Mouse (Mus musculus): ENCODE measurements at regions not wholly inside any gene's neighbourhood (a gene's known extent, or its start where the extent isn't known, plus 50 kb on each side); places are given as distances from the start of the nearest gene placed in this dataset.

DNA sequence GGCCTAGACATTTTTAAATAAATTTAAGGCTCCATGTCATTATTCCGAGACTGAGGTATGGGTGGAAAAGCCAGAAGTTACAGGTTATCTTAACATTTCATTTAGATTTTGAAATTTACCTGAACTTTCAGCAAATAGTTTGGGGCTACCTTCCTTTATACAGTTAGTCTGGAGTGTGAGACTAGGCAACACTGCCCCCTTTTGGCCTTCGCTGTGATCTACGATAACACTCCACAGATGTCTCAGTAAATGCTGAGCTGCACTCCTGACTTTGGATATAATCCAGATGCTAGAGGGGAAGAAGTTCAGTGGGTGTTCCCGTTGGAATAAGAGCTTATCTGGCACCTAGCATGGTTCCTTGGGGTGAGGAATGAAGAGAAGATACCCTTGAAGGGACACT, 224.6 kb downstream of the Nsun3 start:
- no peak overlapping the region for H3K4me2 ChIP-seq (ENCODE audit: low read length)
- no peak overlapping the region for H3K27ac ChIP-seq
- H3K9me3 ChIP-seq (replicated peaks; ENCODE audit: low read length) = no peaks in the 10 kb centered on the region
- H3K36me3 ChIP-seq (ENCODE audit: insufficient read depth, low read length) = no peaks in the 10 kb centered on the region
- peak; percentile 40 for DNase-seq (ENCODE audit: low spot score)
- 22% methylated on average over 4 of the region's 4 CpGs for WGBS
- H3K9ac ChIP-seq (ENCODE audit: low read depth, low read length) = no peak overlapping the region
- peak; percentile 64 for TF ChIP-seq CTCF (IDR thresholded peaks at IDR 0.05; ENCODE audit: low read depth)
- no peaks in the 10 kb centered on the region for H3K4me1 ChIP-seq (replicated peaks; ENCODE audit: insufficient read depth, low read length)
- ATAC-seq (replicated peaks; ENCODE audit: low FRiP score, low read depth) = no peak
- no peak overlapping the region for H3K4me3 ChIP-seq (replicated peaks; ENCODE audit: low read depth, low read length)
- no peaks in the 10 kb centered on the region for H3K27me3 ChIP-seq (ENCODE audit: insufficient read depth, low read length)

DNA sequence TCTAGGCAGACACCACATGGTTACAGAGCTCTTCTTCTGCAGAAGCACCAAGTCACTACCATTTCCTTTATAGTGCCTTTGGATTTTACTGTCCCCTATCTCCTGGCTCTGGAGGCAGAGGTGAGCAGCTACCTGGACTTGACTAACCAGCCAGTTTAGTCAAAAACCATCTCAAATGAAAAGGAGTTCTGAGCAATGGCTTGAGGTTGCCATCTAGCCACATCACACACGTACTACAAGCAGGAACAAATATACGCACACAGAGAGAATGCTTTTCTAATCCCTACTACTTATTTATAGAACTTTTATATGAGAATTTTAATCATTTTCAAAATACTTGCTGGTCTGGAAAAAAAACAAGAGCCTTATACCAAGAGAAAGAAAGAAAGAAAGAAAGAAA, 243.5 kb downstream of the Nsun3 start:
- H3K4me1 ChIP-seq (replicated peaks; ENCODE audit: insufficient read depth, low read length) = no peaks in the 10 kb centered on the region
- ATAC-seq (replicated peaks; ENCODE audit: low FRiP score, low read depth) = no peak
- H3K4me3 ChIP-seq (replicated peaks; ENCODE audit: low read depth, low read length) = no peak overlapping the region
- no peaks in the 10 kb centered on the region for H3K9me3 ChIP-seq (replicated peaks; ENCODE audit: low read length)
- WGBS = 87% methylated on average over 2 of the region's 2 CpGs
- H3K4me2 ChIP-seq (ENCODE audit: low read length) = no peak overlapping the region
- no peaks in the 10 kb centered on the region for H3K36me3 ChIP-seq (ENCODE audit: insufficient read depth, low read length)
- no peaks in the 10 kb centered on the region for H3K27me3 ChIP-seq (ENCODE audit: insufficient read depth, low read length)
- no peak overlapping the region for H3K27ac ChIP-seq
- no peak; the same call in 1 of the 2 replicates for TF ChIP-seq CTCF (IDR thresholded peaks at IDR 0.05; ENCODE audit: low read depth)
- no peak for DNase-seq (ENCODE audit: low spot score)
- H3K9ac ChIP-seq (ENCODE audit: low read depth, low read length) = no peak overlapping the region

DNA sequence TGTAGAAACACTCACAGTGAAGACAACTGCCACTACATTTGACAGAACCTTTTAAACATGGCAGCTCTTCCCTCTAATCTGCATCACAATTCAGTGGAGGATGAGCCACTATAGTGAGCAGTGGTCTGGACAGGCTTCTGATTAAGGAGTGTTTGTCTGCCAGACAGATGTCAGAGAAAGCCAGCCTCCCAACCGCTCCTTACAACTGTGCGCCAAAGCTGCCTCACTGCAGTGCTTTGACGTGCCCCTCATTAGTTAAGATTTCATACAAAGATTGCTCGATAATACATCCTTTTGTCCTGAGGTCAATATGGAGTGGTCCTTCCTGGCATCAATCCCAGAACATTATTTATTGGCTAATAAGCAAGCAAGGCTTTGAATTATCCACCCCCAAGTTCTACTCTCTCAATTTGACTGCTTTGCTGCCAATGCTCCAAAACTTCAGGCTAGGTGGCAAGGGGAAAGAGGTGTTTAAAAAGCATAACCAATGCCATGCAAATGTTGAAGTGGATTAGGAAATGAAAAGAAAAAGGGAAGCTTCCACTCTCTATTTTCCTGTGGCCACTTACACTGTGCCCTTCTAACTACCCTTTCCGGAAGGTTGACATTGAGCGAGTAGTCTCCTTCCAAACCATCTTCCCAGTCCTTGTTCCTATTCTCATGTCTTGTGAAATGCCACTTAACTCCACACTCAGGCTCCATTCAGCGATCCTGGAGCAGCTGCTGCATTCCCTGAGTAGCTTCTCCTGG, 248.7 kb downstream of the Nsun3 start:
- TF ChIP-seq CTCF (IDR thresholded peaks at IDR 0.05; ENCODE audit: low read depth) = no peak
- Histone ChIP-seq H3K9me3 (replicated peaks; ENCODE audit: low read length) (no peaks in the 10 kb centered on the region), H3K27me3 (ENCODE audit: insufficient read depth, low read length) (no peaks in the 10 kb centered on the region), H3K4me3 (replicated peaks; ENCODE audit: low read depth, low read length) (no peak overlapping the region), H3K36me3 (ENCODE audit: insufficient read depth, low read length) (no peaks in the 10 kb centered on the region), H3K4me1 (replicated peaks; ENCODE audit: insufficient read depth, low read length) (no peaks in the 10 kb centered on the region), H3K4me2 (ENCODE audit: low read length) (no peak overlapping the region), H3K9ac (ENCODE audit: low read depth, low read length) (no peak overlapping the region), H3K27ac (no peak overlapping the region)
- no peak for ATAC-seq (replicated peaks; ENCODE audit: low FRiP score, low read depth)
- DNase-seq (ENCODE audit: low spot score) = no peak
- 67% methylated on average over 7 of the region's 7 CpGs for WGBS

DNA sequence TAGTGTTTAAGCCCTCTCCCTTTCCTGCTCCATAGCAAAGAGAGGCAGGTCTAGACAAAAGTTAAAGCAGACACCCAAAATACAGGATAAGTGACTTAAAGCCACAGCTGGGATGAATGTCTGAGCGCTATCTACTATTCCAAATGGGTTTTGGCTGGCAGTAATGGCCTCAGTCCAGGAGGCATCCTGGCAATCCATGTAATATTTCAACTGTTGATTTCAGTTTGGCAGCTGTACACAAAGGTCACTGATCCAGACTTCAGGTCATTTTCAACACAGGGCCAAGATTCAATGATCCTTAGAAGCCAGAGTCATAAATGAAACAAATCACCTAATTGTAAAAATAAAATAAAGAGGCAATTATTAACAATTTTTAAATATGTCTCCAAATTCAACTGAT, 277.3 kb downstream of the Nsun3 start:
- DNase-seq (ENCODE audit: low spot score) (no peak), ATAC-seq (replicated peaks; ENCODE audit: low FRiP score, low read depth) (no peak)
- Histone ChIP-seq H3K27ac (no peak overlapping the region), H3K4me1 (replicated peaks; ENCODE audit: insufficient read depth, low read length) (no peaks in the 10 kb centered on the region), H3K27me3 (ENCODE audit: insufficient read depth, low read length) (no peaks in the 10 kb centered on the region), H3K4me3 (replicated peaks; ENCODE audit: low read depth, low read length) (no peak overlapping the region), H3K9me3 (replicated peaks; ENCODE audit: low read length) (no peaks in the 10 kb centered on the region), H3K36me3 (ENCODE audit: insufficient read depth, low read length) (no peaks in the 10 kb centered on the region), H3K4me2 (ENCODE audit: low read length) (no peak overlapping the region), H3K9ac (ENCODE audit: low read depth, low read length) (no peak overlapping the region)
- TF ChIP-seq CTCF (IDR thresholded peaks at IDR 0.05; ENCODE audit: low read depth) = no peak
- WGBS = 91% methylated on average over 1 of the region's 1 CpGs

DNA sequence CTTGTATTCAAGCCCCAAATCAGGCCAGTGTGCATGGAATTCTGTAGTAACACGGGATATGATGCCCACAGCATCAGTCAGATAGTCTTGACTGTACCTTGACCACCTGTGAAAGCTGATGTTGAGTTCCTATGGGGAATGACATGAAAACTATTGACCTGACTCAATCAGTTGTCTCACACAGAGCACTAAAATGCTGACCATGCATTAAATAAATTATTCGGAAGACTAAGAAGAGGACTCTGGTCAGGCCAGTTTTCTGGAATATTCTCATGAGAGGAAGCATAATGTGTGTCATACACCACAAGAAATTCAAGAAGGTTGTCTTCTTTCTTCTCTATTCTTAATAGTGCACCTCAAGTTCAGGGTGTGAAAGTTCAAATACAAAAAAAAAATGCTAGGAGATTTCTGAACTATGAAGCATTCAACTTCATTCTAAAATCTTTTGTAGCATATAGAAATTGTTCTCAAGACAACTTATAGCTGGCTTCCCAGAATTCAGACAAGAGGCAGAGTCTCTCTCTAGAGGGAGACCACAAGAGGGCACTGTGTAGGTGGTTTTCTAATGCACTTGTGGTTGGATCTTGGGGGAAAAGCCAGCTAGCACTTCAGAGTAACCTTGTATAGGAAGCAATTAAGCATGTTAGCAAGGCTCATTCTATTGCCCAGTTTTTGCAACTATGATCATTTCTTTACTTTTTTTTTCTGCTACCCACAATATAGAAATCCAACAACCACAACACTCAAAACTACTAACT, 279.7 kb downstream of the Nsun3 start:
- no peak overlapping the region for H3K9ac ChIP-seq (ENCODE audit: low read depth, low read length)
- H3K36me3 ChIP-seq (ENCODE audit: insufficient read depth, low read length) = no peaks in the 10 kb centered on the region
- H3K4me2 ChIP-seq (ENCODE audit: low read length) = no peak overlapping the region
- H3K27me3 ChIP-seq (ENCODE audit: insufficient read depth, low read length) = no peaks in the 10 kb centered on the region
- no peaks in the 10 kb centered on the region for H3K4me1 ChIP-seq (replicated peaks; ENCODE audit: insufficient read depth, low read length)
- 56% methylated on average over 2 of the region's 2 CpGs for WGBS
- H3K4me3 ChIP-seq (replicated peaks; ENCODE audit: low read depth, low read length) = no peak overlapping the region
- no peaks in the 10 kb centered on the region for H3K9me3 ChIP-seq (replicated peaks; ENCODE audit: low read length)
- no peak overlapping the region for H3K27ac ChIP-seq
- DNase-seq (ENCODE audit: low spot score) (peak; percentile 62), ATAC-seq (replicated peaks; ENCODE audit: low FRiP score, low read depth) (no peak)
- TF ChIP-seq CTCF (IDR thresholded peaks at IDR 0.05; ENCODE audit: low read depth) = peak; percentile 75

DNA sequence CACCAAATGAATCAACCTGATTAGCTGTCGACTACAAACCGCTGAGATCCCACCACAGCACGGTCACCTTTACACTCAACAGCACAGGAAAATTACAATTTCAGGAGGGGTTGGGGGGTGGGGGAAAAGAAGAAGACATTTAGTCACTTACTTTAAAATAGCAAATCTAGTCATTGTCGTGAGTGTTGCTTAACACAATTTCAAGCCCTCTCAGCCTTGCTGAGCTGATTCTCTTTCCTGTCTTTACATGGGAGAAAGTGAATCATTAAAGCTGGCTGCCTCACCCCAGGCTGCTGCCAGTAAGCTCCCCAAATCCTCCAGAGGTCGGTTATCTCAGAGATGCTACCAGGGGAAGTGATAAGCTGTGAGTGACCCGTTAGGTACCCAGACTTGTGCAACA, 285.7 kb downstream of the Nsun3 start:
- Histone ChIP-seq H3K4me3 (replicated peaks; ENCODE audit: low read depth, low read length) (no peak overlapping the region), H3K9me3 (replicated peaks; ENCODE audit: low read length) (no peaks in the 10 kb centered on the region), H3K36me3 (ENCODE audit: insufficient read depth, low read length) (no peaks in the 10 kb centered on the region), H3K27ac (no peak overlapping the region), H3K27me3 (ENCODE audit: insufficient read depth, low read length) (no peaks in the 10 kb centered on the region), H3K4me1 (replicated peaks; ENCODE audit: insufficient read depth, low read length) (no peaks in the 10 kb centered on the region), H3K9ac (ENCODE audit: low read depth, low read length) (no peak overlapping the region), H3K4me2 (ENCODE audit: low read length) (no peak overlapping the region)
- no peak for TF ChIP-seq CTCF (IDR thresholded peaks at IDR 0.05; ENCODE audit: low read depth)
- 50% methylated on average over 6 of the region's 6 CpGs for WGBS
- ATAC-seq (replicated peaks; ENCODE audit: low FRiP score, low read depth) (no peak), DNase-seq (ENCODE audit: low spot score) (no peak)
